Mouse (Mus musculus) heart, postnatal 0 days (tissue): ENCODE results near the gene Rwdd3.

Source experiments
- CTCF ChIP-seq: IDR thresholded peaks from 2 replicates; pipeline ENCODE4 v1.5.1; 2016; ENCODE audit warnings: antibody characterized with exemption, control low read depth, low read depth
- EP300 ChIP-seq: IDR thresholded peaks from 2 replicates; pipeline ENCODE4 v1.6.1; 2016; ENCODE audit warnings: antibody characterized with exemption, low read depth

GRCm38 (mm10) chr3:121189199-121189598 lies 17.7 kb upstream of the Rwdd3 start:
- TF ChIP-seq CTCF: no peak
- TF ChIP-seq EP300: no peak
